ENCODE assay signal across 28 mouse cellular contexts in the genomic region with DNA sequence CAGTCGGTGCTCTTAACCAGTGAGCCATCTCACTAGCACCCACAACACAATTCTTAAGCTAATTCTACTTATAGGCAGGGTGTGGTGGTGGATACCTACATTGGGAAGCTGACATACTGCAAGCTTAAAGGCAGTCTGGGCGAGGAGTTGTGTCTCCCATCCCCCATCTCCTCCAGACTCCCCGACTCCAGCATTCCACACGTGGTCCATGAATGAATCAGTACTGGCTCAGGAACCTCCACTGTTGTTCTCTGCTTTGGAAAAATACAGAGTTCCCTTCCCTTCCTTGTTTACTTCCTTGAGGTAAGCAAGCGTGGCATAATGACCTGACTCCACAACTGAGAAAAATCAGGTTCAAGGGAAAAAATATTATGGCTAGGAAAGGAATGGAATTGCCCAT. TPM values are rescaled to one million over a fixed set of nuclear protein-coding genes. Genes with fewer than 3 reads are reported as not detected.
A peak's percentile ranks its signal among the peaks of the same experiment; 100 is the strongest.
DNase-seq lines count a peak whose midpoint lies in the region.
"Had no signal": no experiment of that assay in that cellular context is flagged by ENCODE, and none has a peak within 500 bp of the region (broad histone marks: within the 10 kb centered on the region; RNA-seq: fewer than 3 reads in every experiment).

No protein-coding gene starts in this region.

- DNase-seq in kidney, adult 9 months, result peak; percentile 43
- no peak for DNase-seq in kidney, adult 18-20 months
- peak; percentile 49 for DNase-seq in Muller cell, postnatal 12 days (ENCODE audit: inconsistent ontology term)
- peak; percentile 19 for DNase-seq in kidney, postnatal 10 days
- DNase-seq in layer of hippocampus, adult 18-20 months (ENCODE audit: low spot score in 2 of 2), result no peak
- DNase-seq in heart, adult 9 months (ENCODE audit: low spot score in 2 of 2), result no peak
- DNase-seq in thymus, postnatal 0 days (ENCODE audit: low spot score), result no peak
- DNase-seq: cerebellum, adult 11 months; cerebellum, adult 9-11 months; gastrocnemius, postnatal 25 days; heart, adult 2 months; heart, postnatal 36 days; liver; thymus, adult 18-20 months had no signal

RNA-seq across cellular contexts. Expression of gene Cdkn2b, which starts 38.0 kb away (rescaled TPM):
- 1 to 10 TPM; 1.2 TPM for total RNA-seq in layer of hippocampus, adult 18-20 months (2021)
- polyA plus RNA-seq in thymus, postnatal 0 days (2015; fragmentation: Nextera tagmentation; extraction: Ambion mirVana), result 3.5 and 4.2 TPM in 2 replicates
- total RNA-seq: monocyte, adult 5-6 weeks; neutrophil, adult 5-6 weeks had no signal
- polyA plus RNA-seq: C2C12; liver, embryonic 15.5 days had no signal

RNA-seq across cellular contexts. Expression of gene Cdkn2a, which starts 54.4 kb away (rescaled TPM):
- under 1 TPM; 0.38 to 0.64 TPM for total RNA-seq in layer of hippocampus, adult 18-20 months (2021)
- polyA plus RNA-seq in thymus, postnatal 0 days (2015; fragmentation: Nextera tagmentation; extraction: Ambion mirVana), result not detected in 2 replicates
- total RNA-seq: gastrocnemius, postnatal 25 days; heart, adult 2 months; heart, postnatal 36 days; monocyte, adult 5-6 weeks; neutrophil, adult 5-6 weeks had no signal
- polyA plus RNA-seq: C2C12; embryonic facial prominence, embryonic 10.5 days; forebrain, embryonic 10.5 days; forebrain, embryonic 16.5 days; heart, embryonic 14.5 days; hindbrain, embryonic 13.5 days; intestine, embryonic 14.5 days; limb, embryonic 10.5 days; liver, embryonic 15.5 days; lung, embryonic 16.5 days; midbrain, embryonic 13.5 days; stomach, embryonic 16.5 days had no signal

Comparison
In these comparisons a context has a peak if more than half of its experiments do, and no peak if none do; other contexts are left out.
1. DNase-seq: peak in kidney, adult 9 months (single experiment), Muller cell, postnatal 12 days (single experiment) and kidney, postnatal 10 days (single experiment); none in kidney, adult 18-20 months (single experiment), layer of hippocampus, adult 18-20 months (0 of 2), heart, adult 9 months (0 of 2) and thymus, postnatal 0 days (single experiment).